Mouse (Mus musculus): ENCODE data around the gene Alpi. TPM values are rescaled to one million over a fixed set of nuclear protein-coding genes. Genes with fewer than 3 reads are reported as not detected.

The Alpi gene
- polyA plus RNA-seq, 1 experiment from 2014 or later, result 2.4 TPM

DNA sequence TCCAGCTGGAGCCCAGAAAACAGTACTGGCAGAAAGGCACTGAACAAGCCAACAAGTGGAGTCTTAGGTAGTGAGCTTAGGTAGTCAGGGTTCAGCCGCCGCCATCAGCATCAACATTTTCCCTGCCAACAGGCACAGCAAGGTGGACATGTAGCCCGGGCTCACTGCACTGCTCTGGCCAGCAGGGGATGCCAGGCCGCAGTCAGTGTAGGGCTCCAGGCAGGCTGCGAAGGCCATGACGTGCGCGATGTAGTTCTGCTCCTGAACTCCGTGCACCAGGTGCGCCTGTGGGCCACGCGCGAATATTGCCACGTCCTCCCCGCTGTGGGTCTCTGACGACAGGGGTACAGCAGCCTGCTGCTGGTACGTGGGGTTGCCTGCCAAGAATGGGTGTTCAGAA lies 14.4 kb downstream of the Alpi start:
- no peak overlapping the region for H3K27ac ChIP-seq (ENCODE audit: low read length)
- 79% methylated on average over 17 of the region's 17 CpGs for WGBS (ENCODE audit: insufficient replicate concordance)
- no peaks in the 10 kb centered on the region for H3K36me3 ChIP-seq (ENCODE audit: control insufficient read depth, insufficient read depth)
- ATAC-seq (ENCODE audit: low read depth), result no peak
- H3K4me1 ChIP-seq (ENCODE audit: control insufficient read depth, low read depth, low read length), result no peaks in the 10 kb centered on the region
- no peaks in the 10 kb centered on the region for H3K9me3 ChIP-seq (replicated peaks; ENCODE audit: control insufficient read depth, low read length)
- no peak overlapping the region for H3K4me2 ChIP-seq (ENCODE audit: low read depth, low read length)
- no peaks in the 10 kb centered on the region for H3K27me3 ChIP-seq (ENCODE audit: control insufficient read depth, insufficient read depth, low read depth, low read length)
- no peak overlapping the region for H3K4me3 ChIP-seq (ENCODE audit: low read depth, low read length)
- no peak overlapping the region for H3K9ac ChIP-seq (ENCODE audit: low read depth, low read length)

DNA sequence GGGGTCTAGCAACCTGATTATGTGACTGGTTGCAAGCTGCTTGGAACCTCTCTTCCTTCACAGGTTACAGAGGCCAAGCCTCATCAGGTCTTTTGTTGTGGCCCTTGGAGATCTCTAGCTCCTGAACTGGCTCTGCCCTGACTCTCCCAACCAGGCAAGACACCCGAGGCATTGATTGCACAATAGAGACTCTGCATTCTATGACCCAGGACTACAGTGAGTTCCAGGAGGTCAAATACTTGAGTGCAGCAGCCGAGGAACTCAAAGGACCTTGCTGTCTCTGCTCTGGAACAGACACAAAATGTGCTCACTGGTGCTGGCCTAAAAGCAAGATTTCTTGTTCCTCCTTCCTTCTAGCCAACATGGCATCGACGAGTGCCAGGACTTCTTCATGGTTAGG lies 15.2 kb downstream of the Alpi start:
- ATAC-seq (ENCODE audit: low read depth), result no peak
- Histone ChIP-seq H3K36me3 (ENCODE audit: control insufficient read depth, insufficient read depth) (no peaks in the 10 kb centered on the region), H3K4me2 (ENCODE audit: low read depth, low read length) (no peak overlapping the region), H3K9me3 (replicated peaks; ENCODE audit: control insufficient read depth, low read length) (no peaks in the 10 kb centered on the region), H3K4me3 (ENCODE audit: low read depth, low read length) (no peak overlapping the region), H3K27me3 (ENCODE audit: control insufficient read depth, insufficient read depth, low read depth, low read length) (no peaks in the 10 kb centered on the region), H3K9ac (ENCODE audit: low read depth, low read length) (no peak overlapping the region), H3K4me1 (ENCODE audit: control insufficient read depth, low read depth, low read length) (no peaks in the 10 kb centered on the region), H3K27ac (ENCODE audit: low read length) (no peak overlapping the region)
- WGBS (ENCODE audit: insufficient replicate concordance), result 44% methylated on average over 4 of the region's 4 CpGs

DNA sequence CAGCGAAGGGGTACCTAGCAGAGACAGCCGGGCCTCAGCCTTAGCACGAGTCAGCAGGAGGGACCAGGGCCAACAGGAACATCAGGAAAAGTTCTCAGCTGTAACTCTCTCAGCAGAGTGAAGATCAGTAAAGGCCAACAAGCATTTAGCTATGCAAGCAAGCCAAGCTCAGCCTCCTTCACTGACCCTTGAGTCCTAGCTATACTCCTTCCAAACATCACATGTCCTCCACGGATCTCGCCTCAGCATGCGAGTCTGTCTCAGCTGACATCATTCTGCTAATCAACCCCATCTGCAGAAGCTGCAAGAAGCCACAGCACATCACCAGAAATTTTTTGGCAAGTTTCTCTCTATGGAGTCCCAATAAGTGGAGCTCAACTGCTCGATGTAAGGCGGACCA lies 27.6 kb downstream of the Alpi start:
- 66% methylated on average over 8 of the region's 8 CpGs for WGBS (ENCODE audit: insufficient replicate concordance)

DNA sequence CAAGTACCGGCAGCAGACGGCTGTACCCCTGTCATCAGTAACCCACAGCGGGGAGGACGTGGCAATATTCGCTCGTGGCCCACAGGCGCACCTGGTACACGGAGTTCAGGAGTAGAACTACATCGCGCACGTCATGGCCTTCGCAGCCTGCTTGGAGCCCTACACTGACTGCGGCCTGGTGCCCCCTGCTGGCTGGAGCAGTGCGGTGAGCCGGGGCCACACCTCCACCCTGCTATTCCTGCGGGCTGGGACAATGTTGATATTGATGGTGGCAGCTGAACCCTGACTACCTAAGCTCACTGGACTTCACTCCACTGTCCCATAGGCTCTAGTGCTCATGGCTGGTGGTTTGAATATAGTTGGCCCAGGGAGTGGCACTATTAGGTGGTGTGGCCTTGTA lies 30.7 kb downstream of the Alpi start:
- Histone ChIP-seq H3K27ac (ENCODE audit: low read length) (no peak overlapping the region), H3K36me3 (ENCODE audit: control insufficient read depth, insufficient read depth) (no peaks in the 10 kb centered on the region), H3K9ac (ENCODE audit: low read depth, low read length) (no peak overlapping the region), H3K4me3 (ENCODE audit: low read depth, low read length) (no peak overlapping the region), H3K4me2 (ENCODE audit: low read depth, low read length) (no peak overlapping the region), H3K4me1 (ENCODE audit: control insufficient read depth, low read depth, low read length) (no peaks in the 10 kb centered on the region), H3K27me3 (ENCODE audit: control insufficient read depth, insufficient read depth, low read depth, low read length) (no peaks in the 10 kb centered on the region), H3K9me3 (replicated peaks; ENCODE audit: control insufficient read depth, low read length) (no peaks in the 10 kb centered on the region)
- ATAC-seq (ENCODE audit: low read depth), result peak; percentile 59; the same call in 1 of the 2 replicates
- 33% methylated on average over 16 of the region's 16 CpGs for WGBS (ENCODE audit: insufficient replicate concordance)

More for the DNA sequence above, 27.6 kb downstream of the Alpi start:
- H3K4me1 ChIP-seq (ENCODE audit: control insufficient read depth, low read depth, low read length), result no peaks in the 10 kb centered on the region
- H3K9ac ChIP-seq (ENCODE audit: low read depth, low read length), result no peak overlapping the region
- H3K9me3 ChIP-seq (replicated peaks; ENCODE audit: control insufficient read depth, low read length), result no peaks in the 10 kb centered on the region
- H3K27me3 ChIP-seq (ENCODE audit: control insufficient read depth, insufficient read depth, low read depth, low read length), result no peaks in the 10 kb centered on the region
- no peak overlapping the region for H3K4me3 ChIP-seq (ENCODE audit: low read depth, low read length)
- no peak overlapping the region for H3K27ac ChIP-seq (ENCODE audit: low read length)
- ATAC-seq (ENCODE audit: low read depth), result no peak
- H3K4me2 ChIP-seq (ENCODE audit: low read depth, low read length), result no peak overlapping the region
- H3K36me3 ChIP-seq (ENCODE audit: control insufficient read depth, insufficient read depth), result no peaks in the 10 kb centered on the region

DNA sequence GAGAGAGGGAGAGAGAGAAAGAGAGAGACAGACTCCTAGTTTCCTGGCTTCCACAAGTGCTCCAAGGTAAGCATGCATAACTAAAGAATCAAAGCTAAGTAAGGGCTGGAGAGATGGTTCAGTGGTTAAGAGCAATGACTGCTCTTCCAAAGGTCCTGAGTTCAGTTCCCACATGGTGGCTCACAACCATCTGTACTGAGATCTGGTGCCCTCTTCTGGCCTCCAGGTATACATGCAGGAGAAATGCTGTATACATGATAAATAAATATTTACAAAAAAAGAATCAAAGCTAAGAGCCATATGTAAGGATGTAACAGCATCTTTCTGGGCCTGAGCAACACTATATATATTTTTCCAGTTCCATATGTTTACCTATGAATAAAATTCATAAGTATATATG lies 40.5 kb downstream of the Alpi start:
- no peak overlapping the region for H3K4me3 ChIP-seq (ENCODE audit: low read depth, low read length)
- H3K9ac ChIP-seq (ENCODE audit: low read depth, low read length), result no peak overlapping the region
- H3K27ac ChIP-seq (ENCODE audit: low read length), result no peak overlapping the region
- no peaks in the 10 kb centered on the region for H3K27me3 ChIP-seq (ENCODE audit: control insufficient read depth, insufficient read depth, low read depth, low read length)
- no peaks in the 10 kb centered on the region for H3K36me3 ChIP-seq (ENCODE audit: control insufficient read depth, insufficient read depth)
- no peak for ATAC-seq (ENCODE audit: low read depth)
- H3K4me2 ChIP-seq (ENCODE audit: low read depth, low read length), result no peak overlapping the region
- H3K9me3 ChIP-seq (replicated peaks; ENCODE audit: control insufficient read depth, low read length), result no peaks in the 10 kb centered on the region; the same call in 1 of the 2 replicates
- no peaks in the 10 kb centered on the region for H3K4me1 ChIP-seq (ENCODE audit: control insufficient read depth, low read depth, low read length)

DNA sequence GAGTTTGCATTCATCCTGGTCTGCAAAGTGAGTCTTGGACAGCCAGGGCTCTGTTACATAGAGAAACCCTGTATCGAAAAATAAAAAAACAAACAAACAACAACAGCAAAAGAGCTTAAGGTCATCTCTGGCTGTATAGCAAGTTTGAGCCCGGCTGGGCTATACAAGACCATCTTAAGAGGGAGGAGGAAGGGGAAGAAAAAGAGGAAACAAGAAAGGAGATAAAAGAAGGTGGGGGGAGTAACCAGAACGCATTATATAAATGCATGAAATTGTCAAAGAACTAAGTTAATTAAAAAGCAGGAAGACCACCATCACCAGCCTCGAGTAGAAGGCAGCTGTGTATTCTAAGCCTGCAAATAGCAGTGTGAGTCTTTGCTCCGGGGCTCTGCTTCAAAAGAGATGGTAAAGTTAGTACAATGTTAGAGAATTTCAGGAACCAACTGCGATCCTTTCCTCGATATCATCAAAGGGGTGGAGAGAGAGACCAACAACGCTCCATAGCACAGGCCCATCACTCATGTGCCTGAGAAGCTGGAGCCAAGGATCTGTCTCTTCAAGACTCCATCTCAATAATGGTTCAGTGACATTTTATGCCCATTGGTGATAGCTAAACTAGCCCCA lies 42.3 kb downstream of the Alpi start:
- no peaks in the 10 kb centered on the region for H3K4me1 ChIP-seq (ENCODE audit: control insufficient read depth, low read depth, low read length)
- WGBS (ENCODE audit: insufficient replicate concordance), result 40% methylated on average over 8 of the region's 8 CpGs

DNA sequence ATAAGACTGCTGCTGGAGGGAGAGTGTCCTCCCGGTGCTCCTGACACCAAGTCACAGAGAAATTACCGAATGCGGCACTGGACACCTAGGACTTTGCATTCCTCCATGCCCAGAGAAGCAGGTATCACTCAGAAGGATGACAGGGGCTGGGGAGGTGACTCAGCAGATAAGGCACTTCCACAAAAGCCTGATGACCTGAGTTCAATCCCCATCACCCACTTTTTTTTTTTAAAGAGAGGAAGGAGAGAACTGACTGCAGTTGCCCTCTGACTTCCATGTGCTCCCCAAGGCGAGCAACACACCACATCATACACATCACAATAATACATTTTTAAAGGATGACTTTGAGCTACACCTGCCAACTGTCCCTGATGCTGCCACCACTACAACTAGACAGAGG lies 44.3 kb downstream of the Alpi start:
- no peaks in the 10 kb centered on the region for H3K36me3 ChIP-seq (ENCODE audit: control insufficient read depth, insufficient read depth)
- no peak overlapping the region for H3K9ac ChIP-seq (ENCODE audit: low read depth, low read length)
- H3K4me3 ChIP-seq (ENCODE audit: low read depth, low read length), result no peak overlapping the region
- WGBS (ENCODE audit: insufficient replicate concordance), result 58% methylated on average over 4 of the region's 4 CpGs
- no peaks in the 10 kb centered on the region for H3K9me3 ChIP-seq (replicated peaks; ENCODE audit: control insufficient read depth, low read length)
- H3K4me1 ChIP-seq (ENCODE audit: control insufficient read depth, low read depth, low read length), result no peaks in the 10 kb centered on the region
- no peak for ATAC-seq (ENCODE audit: low read depth)
- no peaks in the 10 kb centered on the region for H3K27me3 ChIP-seq (ENCODE audit: control insufficient read depth, insufficient read depth, low read depth, low read length)
- no peak overlapping the region for H3K27ac ChIP-seq (ENCODE audit: low read length)
- no peak overlapping the region for H3K4me2 ChIP-seq (ENCODE audit: low read depth, low read length)

More for the DNA sequence above, 42.3 kb downstream of the Alpi start:
- no peak overlapping the region for H3K4me2 ChIP-seq (ENCODE audit: low read depth, low read length)
- H3K4me3 ChIP-seq (ENCODE audit: low read depth, low read length), result no peak overlapping the region
- H3K27me3 ChIP-seq (ENCODE audit: control insufficient read depth, insufficient read depth, low read depth, low read length), result no peaks in the 10 kb centered on the region
- H3K36me3 ChIP-seq (ENCODE audit: control insufficient read depth, insufficient read depth), result no peaks in the 10 kb centered on the region
- no peak overlapping the region for H3K27ac ChIP-seq (ENCODE audit: low read length)
- no peak for ATAC-seq (ENCODE audit: low read depth)
- no peak overlapping the region for H3K9ac ChIP-seq (ENCODE audit: low read depth, low read length)
- H3K9me3 ChIP-seq (replicated peaks; ENCODE audit: control insufficient read depth, low read length), result no peaks in the 10 kb centered on the region; the same call in 1 of the 2 replicates

DNA sequence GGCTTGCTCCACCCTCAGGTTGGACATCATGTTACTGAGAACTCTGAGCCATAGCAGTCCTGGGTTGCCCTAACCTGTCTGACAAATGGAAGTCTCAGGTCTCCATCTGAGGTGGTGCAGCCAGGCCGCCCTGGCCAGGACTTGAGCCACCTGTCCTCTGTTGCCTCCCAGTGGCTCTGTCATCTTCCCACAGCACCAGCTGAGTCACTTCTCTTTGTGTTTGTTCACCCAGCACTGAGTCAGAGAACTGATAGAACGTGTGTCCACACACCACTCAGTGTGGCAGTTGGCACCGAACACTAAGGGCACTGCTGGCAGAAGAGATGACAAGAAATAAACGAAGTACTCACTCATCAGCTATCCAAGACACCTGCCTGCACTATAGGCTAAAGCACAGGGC lies 50.0 kb downstream of the Alpi start:
- ATAC-seq (ENCODE audit: low read depth), result no peak
- H3K9ac ChIP-seq (ENCODE audit: low read depth, low read length), result no peak overlapping the region
- H3K4me2 ChIP-seq (ENCODE audit: low read depth, low read length), result no peak overlapping the region
- H3K27me3 ChIP-seq (ENCODE audit: control insufficient read depth, insufficient read depth, low read depth, low read length), result no peaks in the 10 kb centered on the region
- H3K4me1 ChIP-seq (ENCODE audit: control insufficient read depth, low read depth, low read length), result no peaks in the 10 kb centered on the region
- WGBS (ENCODE audit: insufficient replicate concordance), result 64% methylated on average over 4 of the region's 4 CpGs
- no peaks in the 10 kb centered on the region for H3K36me3 ChIP-seq (ENCODE audit: control insufficient read depth, insufficient read depth)
- H3K4me3 ChIP-seq (ENCODE audit: low read depth, low read length), result no peak overlapping the region
- no peaks in the 10 kb centered on the region for H3K9me3 ChIP-seq (replicated peaks; ENCODE audit: control insufficient read depth, low read length)
- H3K27ac ChIP-seq (ENCODE audit: low read length), result no peak overlapping the region

DNA sequence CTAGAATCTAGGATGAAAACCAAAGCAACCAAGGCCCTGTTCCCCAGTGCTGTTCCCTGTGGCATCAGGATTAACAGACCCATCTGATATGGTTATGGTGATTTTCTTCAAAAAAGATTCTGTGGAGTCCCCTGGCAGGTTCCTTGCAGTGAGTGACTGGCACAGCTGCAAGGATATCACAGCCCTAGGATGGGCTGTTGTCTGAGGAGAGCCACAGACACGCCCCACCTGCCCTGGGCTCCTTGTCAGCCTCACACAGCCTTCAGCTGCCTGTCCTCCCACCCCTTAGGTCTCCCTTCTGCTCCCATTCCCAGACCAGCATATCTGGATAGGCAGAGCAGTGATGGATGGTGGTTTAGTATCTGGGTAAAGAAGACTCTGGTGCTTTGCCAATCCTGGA lies 50.7 kb downstream of the Alpi start:
- WGBS (ENCODE audit: insufficient replicate concordance), result 44% methylated on average over 1 of the region's 1 CpGs
- no peak overlapping the region for H3K9ac ChIP-seq (ENCODE audit: low read depth, low read length)
- ATAC-seq (ENCODE audit: low read depth), result no peak

More for the DNA sequence above, 50.7 kb downstream of the Alpi start:
- Histone ChIP-seq H3K4me2 (ENCODE audit: low read depth, low read length) (no peak overlapping the region), H3K4me1 (ENCODE audit: control insufficient read depth, low read depth, low read length) (no peaks in the 10 kb centered on the region), H3K9me3 (replicated peaks; ENCODE audit: control insufficient read depth, low read length) (no peaks in the 10 kb centered on the region), H3K27me3 (ENCODE audit: control insufficient read depth, insufficient read depth, low read depth, low read length) (no peaks in the 10 kb centered on the region), H3K36me3 (ENCODE audit: control insufficient read depth, insufficient read depth) (no peaks in the 10 kb centered on the region), H3K27ac (ENCODE audit: low read length) (no peak overlapping the region), H3K4me3 (ENCODE audit: low read depth, low read length) (no peak overlapping the region)

Measured in liver, embryonic 16.5 days (tissue).